Mouse (Mus musculus): Measurements from ENCODE around the gene Gimap7. TPM values are rescaled to one million over a fixed set of nuclear protein-coding genes. Genes with fewer than 3 reads are reported as not detected.

The Gimap7 gene
- polyA plus RNA-seq, 1 experiment from 2014 or later: not detected

DNA sequence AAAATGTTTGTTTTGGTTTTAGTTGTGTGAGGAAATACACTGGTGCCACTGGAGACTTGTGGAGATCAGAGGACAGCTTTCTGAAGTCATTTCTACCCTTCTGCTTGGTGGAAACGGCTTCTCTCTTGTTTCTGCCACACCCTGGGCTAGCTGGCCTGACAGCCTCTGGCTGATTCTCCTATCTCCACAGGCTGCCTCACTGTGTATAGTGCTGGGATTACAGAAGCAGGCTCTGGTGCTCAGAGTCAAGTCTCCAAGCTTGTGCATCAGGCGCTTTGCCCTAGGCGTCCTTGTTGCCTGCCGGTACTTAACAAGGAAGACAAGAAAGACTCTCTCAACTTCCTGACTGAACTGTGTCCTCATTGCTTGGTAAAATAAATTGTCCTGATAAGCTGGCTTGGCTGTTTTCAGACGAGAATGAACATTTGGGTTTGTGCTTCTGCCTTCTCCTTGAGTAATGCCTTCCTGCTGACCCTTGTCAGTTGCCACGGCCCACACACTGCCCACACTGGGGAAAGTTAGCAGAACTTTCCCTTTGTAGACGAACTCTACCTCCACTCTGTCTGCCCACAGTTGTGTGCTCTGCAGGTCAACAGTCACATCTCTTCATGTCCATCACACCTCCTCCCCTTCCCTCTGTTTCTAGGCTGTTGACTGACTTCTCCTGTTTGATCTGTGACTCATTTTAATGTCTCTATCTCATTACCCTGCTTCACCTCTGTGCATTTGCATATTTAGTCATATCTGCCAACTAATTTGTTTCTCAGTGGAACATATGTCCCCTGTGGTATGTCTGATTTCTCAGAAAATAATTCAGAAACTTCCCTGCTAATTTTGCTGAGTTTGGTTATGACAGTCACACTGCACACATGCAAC is 28.9 kb downstream of the Gimap7 start:
- Histone ChIP-seq H3K36me3 (no peaks in the 10 kb centered on the region), H3K9me3 (no peaks in the 10 kb centered on the region), H3K9ac (no peak overlapping the region), H3K27me3 (peaks cover 37% of the 10 kb centered on the region), H3K4me2 (replicated peaks) (no peak overlapping the region), H3K4me1 (peaks cover 8% of the 10 kb centered on the region), H3K4me3 (no peak overlapping the region), H3K27ac (no peak overlapping the region)
- no peak for ATAC-seq (ENCODE audit: low FRiP score, low read depth)
- WGBS: 53% methylated on average over 7 of the region's 7 CpGs

DNA sequence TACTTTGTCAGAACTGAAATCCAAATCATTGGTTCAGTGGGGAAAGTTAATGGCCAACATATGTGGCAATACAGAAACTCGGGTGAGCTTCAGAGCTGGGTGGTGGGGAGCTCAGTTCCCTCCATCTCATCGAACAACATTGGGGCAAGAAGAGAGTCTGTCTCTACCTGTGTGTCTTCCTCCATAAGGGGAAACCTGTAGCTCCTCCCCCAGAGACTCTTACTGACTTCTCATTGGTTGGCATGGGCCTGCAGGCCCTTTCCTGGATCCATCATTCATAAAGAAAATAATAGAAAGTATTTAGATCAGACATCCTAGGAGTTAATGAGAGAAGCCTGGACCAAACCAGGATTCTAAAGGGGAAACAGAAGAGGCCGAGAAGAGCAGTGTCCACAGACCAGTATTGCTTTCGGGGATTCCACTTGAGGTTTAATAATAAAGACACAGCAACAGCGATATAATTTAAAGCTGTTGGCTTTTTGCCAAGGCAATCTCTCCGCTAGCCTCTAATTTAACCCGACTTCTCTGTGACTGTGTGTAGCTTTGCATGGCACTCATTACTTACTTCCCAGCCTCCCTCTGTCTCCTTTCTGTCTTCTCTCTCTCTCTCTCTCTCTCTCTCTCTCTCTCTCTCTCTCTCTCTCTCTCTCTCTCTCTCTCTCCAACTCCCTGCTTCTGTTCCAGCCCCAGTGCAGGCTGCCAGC is 45.3 kb downstream of the Gimap7 start:
- no peak overlapping the region for H3K27ac ChIP-seq
- H3K4me1 ChIP-seq: no peaks in the 10 kb centered on the region
- H3K4me3 ChIP-seq: no peak overlapping the region
- H3K4me2 ChIP-seq (replicated peaks): no peak overlapping the region
- ATAC-seq (ENCODE audit: low FRiP score, low read depth): no peak
- H3K36me3 ChIP-seq: no peaks in the 10 kb centered on the region
- H3K9ac ChIP-seq: no peak overlapping the region
- no peaks in the 10 kb centered on the region for H3K27me3 ChIP-seq
- WGBS: 42% methylated on average over 7 of the region's 7 CpGs
- H3K9me3 ChIP-seq: peaks cover 3% of the 10 kb centered on the region

DNA sequence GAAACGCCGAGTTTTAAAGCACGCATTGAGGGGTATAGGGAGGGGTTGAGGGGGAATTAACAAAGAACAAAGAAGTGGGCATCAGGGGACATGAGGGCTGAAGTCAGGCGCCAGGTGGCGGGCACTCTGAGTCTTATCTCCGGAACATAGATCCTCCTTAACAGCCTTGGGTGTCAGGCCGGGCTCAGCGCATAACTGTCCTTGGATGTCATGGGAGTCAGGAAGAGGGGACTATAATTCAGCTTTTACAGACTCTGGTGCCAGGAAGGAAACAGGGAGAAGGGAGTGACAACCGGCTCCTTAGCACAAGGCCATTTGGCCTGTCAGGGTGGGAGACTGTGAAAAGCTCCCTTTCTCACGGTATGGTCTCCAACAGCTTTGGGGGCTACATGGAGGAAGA is 46.1 kb downstream of the Gimap7 start:
- Histone ChIP-seq H3K9ac (no peak overlapping the region), H3K9me3 (peaks cover 3% of the 10 kb centered on the region), H3K36me3 (no peaks in the 10 kb centered on the region), H3K4me1 (no peaks in the 10 kb centered on the region), H3K27me3 (no peaks in the 10 kb centered on the region), H3K27ac (no peak overlapping the region), H3K4me2 (replicated peaks) (no peak overlapping the region), H3K4me3 (no peak overlapping the region)
- no peak for ATAC-seq (ENCODE audit: low FRiP score, low read depth)
- WGBS: 91% methylated on average over 10 of the region's 10 CpGs

DNA sequence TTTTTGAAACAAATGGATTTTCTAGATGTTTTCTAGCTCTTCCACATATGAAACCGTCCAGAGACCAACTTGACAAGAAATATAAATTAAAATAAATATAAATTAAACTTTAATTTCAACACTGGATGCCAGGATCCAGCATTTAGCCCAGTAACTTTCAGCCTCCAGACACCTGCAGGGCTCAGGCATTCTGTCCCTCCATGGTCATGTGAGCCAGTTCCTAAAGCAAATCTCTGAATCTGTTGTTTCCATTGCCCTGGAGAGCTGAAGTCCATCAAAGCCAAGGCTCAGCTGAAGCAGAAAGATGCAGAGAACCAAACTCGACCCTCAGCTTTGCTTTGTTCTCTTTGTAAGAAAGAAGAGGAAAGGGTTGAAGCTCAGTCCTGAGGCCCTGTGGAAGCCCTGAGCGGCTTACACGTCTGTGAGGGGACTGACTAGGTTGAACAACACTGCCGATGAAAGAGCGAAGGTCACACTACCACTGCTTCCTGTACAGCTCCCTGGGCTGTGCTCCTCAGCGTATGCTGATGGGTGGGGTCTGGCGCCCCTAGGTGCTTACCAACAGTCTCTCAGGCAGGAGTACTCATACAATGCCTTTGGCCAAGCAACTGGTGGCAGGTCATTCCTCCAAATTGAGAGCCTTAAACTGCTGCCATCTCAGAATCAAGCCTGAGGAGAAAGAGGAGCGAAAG is 49.9 kb downstream of the Gimap7 start:
- H3K4me1 ChIP-seq: no peaks in the 10 kb centered on the region
- no peak for ATAC-seq (ENCODE audit: low FRiP score, low read depth)
- WGBS: 78% methylated on average over 9 of the region's 9 CpGs
- no peak overlapping the region for H3K4me3 ChIP-seq
- no peak overlapping the region for H3K27ac ChIP-seq
- H3K27me3 ChIP-seq: no peaks in the 10 kb centered on the region
- no peaks in the 10 kb centered on the region for H3K36me3 ChIP-seq
- H3K4me2 ChIP-seq (replicated peaks): no peak overlapping the region
- H3K9me3 ChIP-seq: peaks cover 3% of the 10 kb centered on the region
- no peak overlapping the region for H3K9ac ChIP-seq

DNA sequence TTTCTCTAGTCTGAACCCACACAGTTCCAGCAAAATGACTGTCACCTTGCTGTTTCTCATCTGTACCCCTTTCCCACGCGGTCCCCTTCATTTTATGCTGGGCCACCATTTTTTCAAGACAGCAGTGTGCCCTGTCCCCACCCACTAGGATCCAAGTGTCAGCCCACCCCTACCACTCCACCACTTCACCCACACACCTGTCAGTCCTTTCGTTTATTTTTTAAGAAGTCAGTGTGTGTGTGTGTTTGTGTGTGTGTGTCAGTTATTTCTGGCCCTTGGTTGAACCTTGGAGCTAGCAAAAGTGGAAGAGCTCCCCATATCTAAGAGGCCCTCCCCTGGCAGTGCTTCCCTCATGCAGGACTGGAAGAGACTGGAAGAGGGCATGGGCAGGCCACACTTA is 50.5 kb downstream of the Gimap7 start:
- Histone ChIP-seq H3K9me3 (peaks cover 3% of the 10 kb centered on the region), H3K4me3 (no peak overlapping the region), H3K9ac (no peak overlapping the region), H3K4me1 (no peaks in the 10 kb centered on the region), H3K27me3 (no peaks in the 10 kb centered on the region), H3K4me2 (replicated peaks) (no peak overlapping the region), H3K27ac (no peak overlapping the region), H3K36me3 (no peaks in the 10 kb centered on the region)
- ATAC-seq (ENCODE audit: low FRiP score, low read depth): no peak
- 80% methylated on average over 3 of the region's 3 CpGs for WGBS

DNA sequence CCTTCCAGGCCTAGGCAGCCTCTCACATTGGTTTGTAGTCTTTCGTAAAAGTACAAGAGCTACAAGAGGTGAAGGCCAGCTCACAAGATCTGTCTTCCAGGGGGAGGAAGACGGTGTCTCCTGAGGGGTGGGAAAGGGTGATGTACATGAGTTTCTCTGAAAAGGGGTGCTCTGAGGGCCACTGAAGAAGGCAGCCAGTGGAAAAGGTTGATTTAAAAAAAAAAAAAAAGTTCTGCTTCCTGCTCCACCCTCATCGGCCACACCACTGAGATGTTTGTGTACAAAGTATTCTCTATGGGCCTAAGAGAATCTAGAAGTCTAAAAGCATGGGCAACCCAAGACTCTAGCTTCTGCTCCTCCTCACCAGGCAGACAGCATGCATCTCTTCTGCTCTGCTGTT is 52.3 kb downstream of the Gimap7 start, which contains the start of gene Gimap3:
Gene Gimap3 (minus strand): TSS at position 156 of the 400 bp plus-strand sequence.
- Histone ChIP-seq H3K27me3 (no peaks in the 10 kb centered on the region), H3K4me1 (no peaks in the 10 kb centered on the region), H3K4me3 (no peak within 1 kb of the TSS), H3K4me2 (replicated peaks) (no peak within 1 kb of the TSS), H3K36me3 (no peaks in the 10 kb centered on the region), H3K9ac (no peak within 1 kb of the TSS), H3K27ac (no peak within 1 kb of the TSS), H3K9me3 (no peaks in the 10 kb centered on the region)
- no peak for ATAC-seq (ENCODE audit: low FRiP score, low read depth)
- WGBS: 93% methylated on average over 3 of the region's 3 CpGs

DNA sequence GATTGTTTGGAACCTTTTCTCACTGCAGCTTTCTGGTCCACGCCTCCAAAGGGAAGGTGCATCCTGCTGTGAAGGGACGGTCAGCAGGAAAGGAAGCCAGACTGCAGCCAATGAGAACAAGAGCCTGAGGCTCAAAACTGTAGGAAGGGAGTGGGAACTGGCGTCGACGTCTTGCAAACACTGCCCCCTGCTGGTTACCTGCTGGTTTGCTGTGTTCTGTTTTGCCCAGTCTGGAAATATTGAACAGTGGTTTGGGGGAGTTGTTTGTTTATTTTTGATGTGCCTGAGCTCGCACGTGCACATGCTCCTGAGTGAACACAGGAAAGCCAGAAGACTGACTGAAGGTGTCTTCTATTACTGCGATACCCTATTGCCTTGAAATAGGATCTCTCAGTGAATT is 53.6 kb downstream of the Gimap7 start:
- Histone ChIP-seq H3K9me3 (no peaks in the 10 kb centered on the region), H3K27ac (no peak overlapping the region), H3K4me1 (no peaks in the 10 kb centered on the region), H3K36me3 (no peaks in the 10 kb centered on the region), H3K4me3 (no peak overlapping the region), H3K27me3 (no peaks in the 10 kb centered on the region), H3K4me2 (replicated peaks) (no peak overlapping the region), H3K9ac (no peak overlapping the region)
- peak; percentile 59; the same call in 1 of the 2 replicates for ATAC-seq (ENCODE audit: low FRiP score, low read depth)
- 10% methylated on average over 8 of the region's 8 CpGs for WGBS

Other genes starting within 250 kb of the Gimap7 start
- gene Atp6v0e2, start 181.0 kb upstream of the Gimap7 start, polyA plus RNA-seq (2015; fragmentation: Nextera tagmentation; extraction: Ambion mirVana): 9.2 and 9.3 TPM in 2 replicates
- 6.9 and 11.6 TPM in 2 replicates for gene Lrrc61, start 163.8 kb upstream of the Gimap7 start, polyA plus RNA-seq (2015; fragmentation: Nextera tagmentation; extraction: Ambion mirVana)
- 10.3 and 10.9 TPM in 2 replicates for gene Rarres2, start 145.8 kb upstream of the Gimap7 start, polyA plus RNA-seq (2015; fragmentation: Nextera tagmentation; extraction: Ambion mirVana)
- not detected in 2 replicates for gene Gm45021, start 129.0 kb upstream of the Gimap7 start, polyA plus RNA-seq (2015; fragmentation: Nextera tagmentation; extraction: Ambion mirVana)
- 30.7 and 34.1 TPM in 2 replicates for gene Repin1, start 124.7 kb upstream of the Gimap7 start, polyA plus RNA-seq (2015; fragmentation: Nextera tagmentation; extraction: Ambion mirVana)
- gene Gm44965, start 124.7 kb upstream of the Gimap7 start, polyA plus RNA-seq (2015; fragmentation: Nextera tagmentation; extraction: Ambion mirVana): 0.73 TPM in 1 of 2 replicates, not detected in the other
- 7.2 and 7.7 TPM in 2 replicates for gene Zfp775, start 116.6 kb upstream of the Gimap7 start, polyA plus RNA-seq (2015; fragmentation: Nextera tagmentation; extraction: Ambion mirVana)
- 0.75 and 0.89 TPM in 2 replicates for gene AI854703, start 91.9 kb upstream of the Gimap7 start, polyA plus RNA-seq (2015; fragmentation: Nextera tagmentation; extraction: Ambion mirVana)
- gene Gimap8, start 71.4 kb upstream of the Gimap7 start, polyA plus RNA-seq (2015; fragmentation: Nextera tagmentation; extraction: Ambion mirVana): 0.70 and 0.86 TPM in 2 replicates
- 7.0 and 7.7 TPM in 2 replicates for gene Gimap9, start 42.5 kb upstream of the Gimap7 start, polyA plus RNA-seq (2015; fragmentation: Nextera tagmentation; extraction: Ambion mirVana)
- gene Gimap4, start 34.1 kb upstream of the Gimap7 start, polyA plus RNA-seq (2015; fragmentation: Nextera tagmentation; extraction: Ambion mirVana): 12.5 and 12.9 TPM in 2 replicates
- gene Gimap6, start 10.4 kb upstream of the Gimap7 start, polyA plus RNA-seq (2015; fragmentation: Nextera tagmentation; extraction: Ambion mirVana): 18.1 and 18.5 TPM in 2 replicates
- gene Gm28053, start within 50 bp of the Gimap7 start, polyA plus RNA-seq (2015; fragmentation: Nextera tagmentation; extraction: Ambion mirVana): 0.94 and 2.3 TPM in 2 replicates
- gene Gimap1, start 20.4 kb downstream of the Gimap7 start, polyA plus RNA-seq (2015; fragmentation: Nextera tagmentation; extraction: Ambion mirVana): 9.8 and 10.4 TPM in 2 replicates
- 3.0 and 3.4 TPM in 2 replicates for gene Gimap5, start 27.6 kb downstream of the Gimap7 start, polyA plus RNA-seq (2015; fragmentation: Nextera tagmentation; extraction: Ambion mirVana)
- not detected in 2 replicates for gene Gimap3, start 52.2 kb downstream of the Gimap7 start, polyA plus RNA-seq (2015; fragmentation: Nextera tagmentation; extraction: Ambion mirVana)
- 56.6 and 63.0 TPM in 2 replicates for gene Tmem176a, start 122.3 kb downstream of the Gimap7 start, polyA plus RNA-seq (2015; fragmentation: Nextera tagmentation; extraction: Ambion mirVana)
- 224 and 226 TPM in 2 replicates for gene Tmem176b, start 122.9 kb downstream of the Gimap7 start, polyA plus RNA-seq (2015; fragmentation: Nextera tagmentation; extraction: Ambion mirVana)
- gene Aoc1, start 154.3 kb downstream of the Gimap7 start, polyA plus RNA-seq (2015; fragmentation: Nextera tagmentation; extraction: Ambion mirVana): not detected in 2 replicates
- gene 1600015I10Rik, start 211.3 kb downstream of the Gimap7 start, polyA plus RNA-seq (2015; fragmentation: Nextera tagmentation; extraction: Ambion mirVana): not detected in 2 replicates

Data from limb, embryonic 13.5 days (tissue).